Mouse (Mus musculus): ENCODE measurements around the gene Rxrb.

DNA sequence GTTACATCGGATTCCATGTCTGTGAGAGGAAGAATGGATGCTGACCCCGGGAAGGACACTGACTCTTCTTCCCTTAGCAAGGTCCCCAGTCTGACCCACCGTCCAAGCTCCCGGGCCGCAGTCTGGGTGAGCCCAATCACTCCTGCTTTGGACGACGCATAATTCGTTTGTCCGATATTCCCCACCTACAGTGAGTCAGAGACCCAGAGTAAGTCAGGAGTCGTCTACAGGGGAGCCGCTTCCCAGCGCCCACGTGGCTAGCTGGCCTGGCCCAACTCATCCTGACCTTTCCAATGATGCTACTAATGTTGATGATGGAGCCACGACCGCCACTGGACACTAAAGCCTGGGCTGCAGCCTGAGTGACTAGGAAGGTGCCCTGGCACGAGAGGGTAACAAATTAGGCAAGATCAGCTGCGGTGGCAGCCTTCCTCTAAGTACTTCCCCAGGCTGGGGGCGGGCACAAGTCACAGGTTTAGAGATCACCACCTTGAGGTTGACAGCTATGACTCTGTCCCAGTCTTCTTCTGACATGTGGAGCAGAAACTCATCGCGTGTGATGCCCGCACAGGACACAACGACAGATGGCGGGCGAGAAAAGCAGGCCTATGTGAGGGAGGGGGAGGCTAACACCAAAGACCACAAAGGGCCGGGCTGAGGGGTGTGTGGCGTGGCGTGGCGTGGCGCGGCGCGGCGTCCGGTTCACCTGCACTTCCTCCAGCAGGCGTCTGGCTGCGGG, 4.5 kb upstream of the Rxrb start:
- TF ChIP-seq E2F4 (IDR thresholded peaks at IDR 0.05; ENCODE audit: insufficient read depth) (no peak), USF1 (IDR thresholded peaks at IDR 0.05; ENCODE audit: low read depth) (peak; percentile 5), POLR2A (IDR thresholded peaks at IDR 0.05; ENCODE audit: insufficient read length, low read depth) (no peak), POLR2AphosphoS2 (IDR thresholded peaks at IDR 0.05; ENCODE audit: insufficient read length, low read depth) (no peak), TCF12 (IDR thresholded peaks at IDR 0.05; ENCODE audit: insufficient read depth, poor library complexity, severe bottlenecking) (no peak), MAX (IDR thresholded peaks at IDR 0.05; ENCODE audit: low read depth) (no peak), CEBPB (IDR thresholded peaks at IDR 0.05; ENCODE audit: insufficient read depth, poor library complexity, severe bottlenecking) (no peak), MYOD1 (IDR thresholded peaks at IDR 0.05; ENCODE audit: control insufficient read depth in 1 of 3, insufficient read length in 2 of 3, low read depth in 2 of 3) (no peak), TCF3 (IDR thresholded peaks at IDR 0.05; ENCODE audit: insufficient read length, low read depth) (no peak), REST (IDR thresholded peaks at IDR 0.05; ENCODE audit: insufficient read depth, insufficient read length) (no peak), MYOG (IDR thresholded peaks at IDR 0.05; ENCODE audit: control insufficient read depth in 1 of 3, insufficient read depth in 1 of 3, insufficient read length in 2 of 3, low read depth in 2 of 3) (no peak), SRF (IDR thresholded peaks at IDR 0.05; ENCODE audit: control insufficient read depth, insufficient read length, low read depth) (no peak)
